Mouse (Mus musculus): Measurements from ENCODE around the gene Pi4kb.
A peak's percentile ranks its signal among the peaks of the same experiment; 100 is the strongest.
"Not testable (repeated sequence)": the region's sequence is repeated elsewhere in the genome, so short reads cannot be mapped to it uniquely, and the experiment has no call there.

Gene Pi4kb

GRCm38 (mm10) chr3:94974528-94975422 lies at the start of gene Pi4kb:
Gene Pi4kb, plus strand, starts transcription at chr3:94974731.
- DNase-seq: peak; percentile 93

GRCm38 (mm10) chr3:94926301-94926736 lies 48.2 kb upstream of the Pi4kb start:
- not testable (repeated sequence) for DNase-seq

GRCm38 (mm10) chr3:94928979-94929378 lies 45.6 kb upstream of the Pi4kb start:
- DNase-seq: peak; percentile 69

- DNase-seq: peak; percentile 76
These were observed 43.9 kb upstream of the Pi4kb start for GRCm38 (mm10) chr3:94930386-94931266.

- not testable (repeated sequence) for DNase-seq
These were observed 43.0 kb upstream of the Pi4kb start for GRCm38 (mm10) chr3:94931427-94932082.

- not testable (repeated sequence) for DNase-seq
These were observed 42.3 kb upstream of the Pi4kb start for GRCm38 (mm10) chr3:94932279-94932678.

- DNase-seq: peak; percentile 98
These were observed 41.5 kb upstream of the Pi4kb start, which contains the start of gene Selenbp1 for GRCm38 (mm10) chr3:94932809-94933564. Gene Selenbp1, plus strand, starts transcription at chr3:94933056.

GRCm38 (mm10) chr3:94933604-94934003 lies 40.9 kb upstream of the Pi4kb start:
- DNase-seq: not testable (repeated sequence)

- DNase-seq: not testable (repeated sequence)
These were observed 40.0 kb upstream of the Pi4kb start for GRCm38 (mm10) chr3:94934564-94934963.

- DNase-seq: peak; percentile 74
These were observed 39.2 kb upstream of the Pi4kb start for GRCm38 (mm10) chr3:94935332-94935731.

GRCm38 (mm10) chr3:94936147-94936546 lies 38.4 kb upstream of the Pi4kb start:
- not testable (repeated sequence) for DNase-seq

- DNase-seq: not testable (repeated sequence)
These were observed 37.3 kb upstream of the Pi4kb start for GRCm38 (mm10) chr3:94937194-94937593.

GRCm38 (mm10) chr3:94940033-94940432 lies 34.5 kb upstream of the Pi4kb start:
- DNase-seq: peak; percentile 65

- not testable (repeated sequence) for DNase-seq
These were observed 32.1 kb upstream of the Pi4kb start for GRCm38 (mm10) chr3:94942211-94942967.

- DNase-seq: not testable (repeated sequence)
These were observed 30.8 kb upstream of the Pi4kb start for GRCm38 (mm10) chr3:94943706-94944105.

- peak; percentile 58 for DNase-seq
These were observed 26.4 kb upstream of the Pi4kb start for GRCm38 (mm10) chr3:94948066-94948614.

GRCm38 (mm10) chr3:94949645-94950044 lies 24.9 kb upstream of the Pi4kb start:
- DNase-seq: peak; percentile 91

- DNase-seq: peak; percentile 64
These were observed 21.7 kb upstream of the Pi4kb start for GRCm38 (mm10) chr3:94952806-94953205.

GRCm38 (mm10) chr3:94953384-94953763 lies 21.2 kb upstream of the Pi4kb start:
- no peak for DNase-seq

GRCm38 (mm10) chr3:94953764-94954616 lies 20.5 kb upstream of the Pi4kb start, which contains the start of gene Rfx5:
Gene Rfx5, plus strand, starts transcription at chr3:94954075.
- peak; percentile 99 for DNase-seq
